ENCODE assay signal across 15 mouse cellular contexts in the genomic region with DNA sequence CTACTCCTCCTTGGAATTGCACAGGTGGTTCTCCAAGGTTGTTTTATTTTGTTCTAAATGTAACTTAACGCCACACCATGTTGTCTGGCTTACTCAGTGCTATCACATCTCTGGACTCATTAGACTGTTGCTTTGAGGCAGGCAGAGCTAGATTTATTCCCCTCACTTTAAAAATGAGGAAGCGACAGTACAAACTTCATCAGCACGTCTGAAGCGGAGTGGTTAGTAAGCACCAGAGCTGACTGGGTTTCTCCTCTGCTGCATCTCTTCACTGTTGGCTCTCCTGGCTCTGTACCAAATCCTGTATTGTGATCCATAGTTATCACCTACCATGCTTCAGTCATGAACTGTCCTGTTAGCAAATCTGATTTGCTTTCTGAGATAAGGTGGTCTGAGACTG. TPM values are rescaled to one million over a fixed set of nuclear protein-coding genes. Genes with fewer than 3 reads are reported as not detected.
"Had no signal": no experiment of that assay in that cellular context is flagged by ENCODE, and none has a peak within 500 bp of the region (broad histone marks: within the 10 kb centered on the region; RNA-seq: fewer than 3 reads in every experiment).

No protein-coding gene starts in this region.

- H3K36me3 ChIP-seq: liver, embryonic 12.5 days; midbrain, embryonic 15.5 days had no signal

- H3K4me2 ChIP-seq: liver, embryonic 12.5 days; lung, embryonic 14.5 days; midbrain, embryonic 11.5 days; midbrain, embryonic 15.5 days; neural tube, embryonic 13.5 days had no signal

- H3K4me3 ChIP-seq: liver, embryonic 12.5 days; megakaryocyte, embryonic 14.5 days; midbrain, embryonic 15.5 days; neural tube, embryonic 13.5 days had no signal

- H3K4me1 ChIP-seq: liver, embryonic 12.5 days; midbrain, embryonic 15.5 days; neural tube, embryonic 13.5 days had no signal

- DNase-seq: kidney, adult 2 months; kidney, postnatal 25 days; lung, embryonic 14.5 days; lung, postnatal 10 days; lung, postnatal 4 days; spleen, adult 18-20 months; thymus, postnatal 4 days had no signal

- H3K27me3 ChIP-seq: liver, embryonic 12.5 days; megakaryocyte, embryonic 14.5 days; midbrain, embryonic 15.5 days; neural tube, embryonic 13.5 days had no signal

- H3K27ac ChIP-seq: liver, embryonic 12.5 days; midbrain, embryonic 15.5 days; neural tube, embryonic 13.5 days; stomach, postnatal 0 days had no signal

- H3K9ac ChIP-seq: liver, embryonic 12.5 days; lung, embryonic 14.5 days; midbrain, embryonic 15.5 days; neural tube, embryonic 13.5 days had no signal

- ATAC-seq: liver, embryonic 12.5 days; midbrain, embryonic 15.5 days had no signal

- H3K9me3 ChIP-seq: liver, embryonic 12.5 days; megakaryocyte, embryonic 14.5 days; midbrain, embryonic 15.5 days; neural tube, embryonic 13.5 days had no signal

RNA-seq across cellular contexts. Expression of a gene that starts 53.1 kb away (rescaled TPM):
- polyA plus RNA-seq: kidney, adult 2 months; kidney, embryonic 16.5 days; liver, embryonic 12.5 days; liver, embryonic 16.5 days; lung, embryonic 14.5 days; midbrain, embryonic 11.5 days; neural tube, embryonic 13.5 days; stomach, postnatal 0 days had no signal
